Mouse (Mus musculus): Measurements from ENCODE around the gene Triml1.

Gene Triml1

GRCm38 (mm10) chr8:43141386-43141785 is at the start of gene Triml1:
Triml1 (minus strand) TSS chr8:43141486.
- DNase-seq (ENCODE audit: low spot score in 2 of 2) = no peak

GRCm38 (mm10) chr8:43182281-43182680 is 41.0 kb upstream of the Triml1 start:
- no peak for DNase-seq (ENCODE audit: low spot score in 2 of 2)

GRCm38 (mm10) chr8:43180054-43180690 is 38.9 kb upstream of the Triml1 start, which contains the start of gene Triml2:
Triml2 (plus strand) TSS chr8:43180541.
- no peak for DNase-seq (ENCODE audit: low spot score in 2 of 2)

- DNase-seq (ENCODE audit: low spot score in 2 of 2) = no peak
Measured at GRCm38 (mm10) chr8:43179189-43179588, 37.9 kb upstream of the Triml1 start.

- DNase-seq (ENCODE audit: low spot score in 2 of 2) = no peak
Measured at GRCm38 (mm10) chr8:43178263-43178662, 37.0 kb upstream of the Triml1 start.

- no peak for DNase-seq (ENCODE audit: low spot score in 2 of 2)
Measured at GRCm38 (mm10) chr8:43176766-43177486, 35.6 kb upstream of the Triml1 start.

GRCm38 (mm10) chr8:43169249-43169755 is 28.0 kb upstream of the Triml1 start:
- no peak for DNase-seq (ENCODE audit: low spot score in 2 of 2)

GRCm38 (mm10) chr8:43168083-43168482 is 26.8 kb upstream of the Triml1 start:
- no peak for DNase-seq (ENCODE audit: low spot score in 2 of 2)

- DNase-seq (ENCODE audit: low spot score in 2 of 2) = no peak
Measured at GRCm38 (mm10) chr8:43164453-43164852, 23.2 kb upstream of the Triml1 start.

GRCm38 (mm10) chr8:43163255-43163654 is 22.0 kb upstream of the Triml1 start:
- no peak for DNase-seq (ENCODE audit: low spot score in 2 of 2)

- no peak for DNase-seq (ENCODE audit: low spot score in 2 of 2)
Measured at GRCm38 (mm10) chr8:43149307-43149706, 8.0 kb upstream of the Triml1 start.

- no peak for DNase-seq (ENCODE audit: low spot score in 2 of 2)
Measured at GRCm38 (mm10) chr8:43111205-43111827, 30.0 kb downstream of the Triml1 start.
